Mouse (Mus musculus) neural tube, embryonic 12.5 days (tissue): ENCODE results near the gene Slco2a1. TPM values are rescaled to one million over a fixed set of nuclear protein-coding genes. Genes with fewer than 3 reads are reported as not detected.

Experiments used
- ATAC-seq: fragments of 200-750 bp; cut with Nextera tagmentation; 2 replicates; pipeline ENCODE4 v1.8.0; 2017; ENCODE audit warnings: low read depth, mild to moderate bottlenecking, moderate TSS enrichment, moderate library complexity; ENCODE audit not compliant: low FRiP score
- H3K27ac ChIP-seq: fragments of 300-500 bp; sonication (generic); 2 replicates; pipeline ENCODE4 v1.5.1; 2016
- H3K27me3 ChIP-seq: fragments of 300-500 bp; sonication (generic); replicated peaks from 2 replicates; pipeline ENCODE4 v1.6.1; 2016; ENCODE audit warnings: mild to moderate bottlenecking
- H3K36me3 ChIP-seq: fragments of 300-500 bp; sonication (generic); 2 replicates; pipeline ENCODE4 v1.6.1; 2016; ENCODE audit warnings: mild to moderate bottlenecking
- H3K4me1 ChIP-seq: fragments of 300-500 bp; sonication (generic); 2 replicates; pipeline ENCODE4 v1.6.1; 2016
- H3K4me2 ChIP-seq: fragments of 300-500 bp; sonication (generic); replicated peaks from 2 replicates; pipeline ENCODE4 v1.6.1; 2016; ENCODE audit warnings: mild to moderate bottlenecking
- H3K4me3 ChIP-seq: fragments of 300-500 bp; sonication (generic); 2 replicates; pipeline ENCODE4 v1.5.1; 2016
- H3K9ac ChIP-seq: fragments of 300-500 bp; sonication (generic); 2 replicates; pipeline ENCODE4 v1.6.1; 2016; ENCODE audit warnings: mild to moderate bottlenecking
- H3K9me3 ChIP-seq: fragments of 300-500 bp; sonication (generic); 2 replicates; pipeline ENCODE4 v1.6.1; 2016; ENCODE audit warnings: mild to moderate bottlenecking
- WGBS: fragments of 180-500 bp; shearing (Covaris S2); methylation state at CpG from one replicate; pipeline ENCODE4 v1.1.7; 2016; 5-methylcytosine and 5-hydroxymethylcytosine counted together
- polyA plus RNA-seq: library from polyadenylated mRNA; unstranded; fragments of >200 nt; fragmentation: Nextera tagmentation; extraction: Ambion mirVana; gene quantifications from 2 replicates; pipeline ENCODE4 v1.2.1, GENCODE M21; 2016

Slco2a1 gene
- polyA plus RNA-seq, 1 experiment from 2014 or later, result 0.86 TPM

GRCm38 (mm10) chr9:102972393-102973050 is 16.0 kb upstream of the Slco2a1 start:
- Histone ChIP-seq H3K4me1 (peaks cover 4% of the 10 kb centered on the region; the same call in 1 of the 2 replicates), H3K27ac (no peak overlapping the region), H3K4me2 (no peak overlapping the region), H3K36me3 (no peaks in the 10 kb centered on the region), H3K27me3 (no peaks in the 10 kb centered on the region), H3K9me3 (no peaks in the 10 kb centered on the region), H3K4me3 (no peak overlapping the region), H3K9ac (no peak overlapping the region)
- 85% methylated on average over 2 of the region's 2 CpGs for WGBS
- no peak for ATAC-seq

GRCm38 (mm10) chr9:102975887-102976286 is 12.6 kb upstream of the Slco2a1 start:
- no peak overlapping the region for H3K4me2 ChIP-seq
- no peaks in the 10 kb centered on the region for H3K27me3 ChIP-seq
- no peaks in the 10 kb centered on the region for H3K9me3 ChIP-seq
- ATAC-seq, result no peak
- H3K36me3 ChIP-seq, result no peaks in the 10 kb centered on the region
- no peak overlapping the region for H3K27ac ChIP-seq
- 72% methylated on average over 2 of the region's 2 CpGs for WGBS
- no peak overlapping the region for H3K9ac ChIP-seq
- no peak overlapping the region for H3K4me3 ChIP-seq
- peaks cover 4% of the 10 kb centered on the region; the same call in 1 of the 2 replicates for H3K4me1 ChIP-seq

GRCm38 (mm10) chr9:102977090-102977489 is 11.4 kb upstream of the Slco2a1 start:
- ATAC-seq, result no peak
- no peaks in the 10 kb centered on the region for H3K27me3 ChIP-seq
- no peak overlapping the region for H3K27ac ChIP-seq
- H3K9ac ChIP-seq, result no peak overlapping the region
- no peaks in the 10 kb centered on the region for H3K9me3 ChIP-seq
- H3K4me1 ChIP-seq, result peaks cover 4% of the 10 kb centered on the region; the same call in 1 of the 2 replicates
- no peak overlapping the region for H3K4me2 ChIP-seq
- no peaks in the 10 kb centered on the region for H3K36me3 ChIP-seq
- H3K4me3 ChIP-seq, result no peak overlapping the region
- WGBS, result 100% methylated on average over 1 of the region's 1 CpGs

DNA sequence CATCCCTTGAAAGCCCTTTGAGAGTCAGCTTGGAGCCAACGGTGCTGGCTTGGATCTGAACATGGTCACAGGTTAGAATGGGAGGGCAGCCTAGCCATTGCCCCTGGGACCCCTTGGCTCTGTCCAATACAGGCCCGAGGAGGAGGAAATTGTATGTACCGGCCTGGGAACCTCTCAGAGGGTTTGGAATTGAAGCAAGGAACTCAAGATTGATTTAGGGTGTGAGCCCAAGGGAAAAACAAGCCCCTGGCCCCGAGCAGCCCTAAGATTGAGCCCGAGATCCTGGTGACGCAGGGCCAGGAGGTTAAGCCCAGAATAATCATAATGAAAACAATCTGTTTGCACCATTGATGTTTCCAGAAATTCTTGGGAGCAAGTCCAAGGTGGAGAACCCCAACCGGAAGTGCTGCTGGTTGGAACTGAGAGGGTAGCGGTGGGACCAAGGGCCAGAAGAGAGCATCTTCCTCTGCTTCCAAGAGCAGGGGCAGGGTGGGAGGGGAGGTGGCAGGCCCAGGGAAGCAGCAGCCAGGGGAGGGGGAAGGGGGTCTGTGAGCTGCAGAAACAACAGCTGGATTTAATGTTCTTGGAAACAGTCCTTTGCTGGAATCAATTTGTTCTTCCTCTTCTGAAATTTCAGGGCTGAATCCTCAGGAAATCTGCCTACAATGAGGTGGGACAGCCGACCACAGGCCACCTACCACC is 10.6 kb upstream of the Slco2a1 start:
- Histone ChIP-seq H3K27me3 (no peaks in the 10 kb centered on the region), H3K9ac (no peak overlapping the region), H3K27ac (no peak overlapping the region), H3K4me3 (no peak overlapping the region), H3K9me3 (no peaks in the 10 kb centered on the region), H3K36me3 (no peaks in the 10 kb centered on the region), H3K4me2 (no peak overlapping the region), H3K4me1 (peaks cover 4% of the 10 kb centered on the region; the same call in 1 of the 2 replicates)
- no peak for ATAC-seq
- 65% methylated on average over 9 of the region's 9 CpGs for WGBS

DNA sequence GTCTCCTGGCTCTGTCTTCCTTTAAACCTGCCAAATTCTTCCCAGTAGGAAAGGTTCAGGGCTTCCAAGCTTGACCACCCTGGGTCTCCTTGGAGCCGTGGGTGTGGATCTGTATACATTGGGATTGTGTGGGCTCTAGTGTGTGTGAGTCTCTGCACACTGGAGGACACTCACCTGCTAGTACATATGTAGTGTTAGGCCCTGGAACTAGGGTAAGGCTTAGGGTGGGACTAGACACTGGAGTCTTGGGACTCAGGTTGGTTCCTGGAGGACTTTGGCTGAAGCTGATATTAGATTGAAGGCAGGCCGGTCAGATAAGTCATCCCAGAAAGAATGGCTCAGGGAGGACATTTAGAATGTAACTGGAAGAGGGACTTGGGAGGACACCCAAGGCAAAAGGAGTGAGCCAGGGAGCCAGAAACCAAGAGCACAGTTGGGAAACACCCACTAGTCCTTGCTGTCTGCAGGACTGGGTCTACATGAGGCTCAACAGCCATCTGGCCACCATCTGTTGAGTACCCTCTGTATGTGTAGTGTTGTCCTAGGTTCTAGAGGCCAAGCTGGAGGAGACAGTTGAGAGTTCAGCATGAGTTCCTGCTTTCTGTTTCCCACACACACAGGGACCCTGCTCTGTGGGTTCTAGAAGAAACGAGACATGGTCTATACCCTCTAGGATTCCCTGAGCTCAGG is 9.4 kb upstream of the Slco2a1 start:
- no peak for ATAC-seq
- no peak overlapping the region for H3K4me2 ChIP-seq
- no peak overlapping the region for H3K4me3 ChIP-seq
- no peak overlapping the region for H3K27ac ChIP-seq
- H3K9ac ChIP-seq, result no peak overlapping the region
- H3K9me3 ChIP-seq, result no peaks in the 10 kb centered on the region
- WGBS, result 85% methylated on average over 3 of the region's 3 CpGs
- no peaks in the 10 kb centered on the region for H3K27me3 ChIP-seq
- no peaks in the 10 kb centered on the region for H3K36me3 ChIP-seq
- no peaks in the 10 kb centered on the region for H3K4me1 ChIP-seq

GRCm38 (mm10) chr9:102979956-102980355 is 8.6 kb upstream of the Slco2a1 start:
- no peak for ATAC-seq
- no peak overlapping the region for H3K4me3 ChIP-seq
- WGBS, result 45% methylated on average over 10 of the region's 10 CpGs
- no peak overlapping the region for H3K27ac ChIP-seq
- H3K9ac ChIP-seq, result no peak overlapping the region
- no peaks in the 10 kb centered on the region for H3K9me3 ChIP-seq
- H3K27me3 ChIP-seq, result no peaks in the 10 kb centered on the region
- H3K4me1 ChIP-seq, result no peaks in the 10 kb centered on the region
- no peak overlapping the region for H3K4me2 ChIP-seq
- no peaks in the 10 kb centered on the region for H3K36me3 ChIP-seq

DNA sequence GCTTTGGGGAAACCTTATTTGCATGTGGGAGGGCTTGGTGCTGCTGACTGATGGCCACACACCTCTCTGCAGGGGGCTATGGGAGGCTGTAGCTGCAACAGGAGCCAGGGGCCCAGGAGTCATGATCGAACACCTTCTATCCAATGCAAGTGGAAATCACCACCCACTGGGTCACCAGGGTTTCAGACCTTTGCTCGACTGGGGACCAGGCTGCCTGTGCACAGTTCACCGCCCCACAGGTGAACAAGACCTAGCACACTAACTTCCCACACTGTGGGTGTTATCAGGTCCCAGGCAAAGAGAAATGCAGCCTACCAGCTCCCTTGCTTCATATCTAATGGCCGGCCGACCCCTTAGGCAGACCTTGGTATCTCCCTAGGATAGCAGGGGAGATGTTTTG is 8.1 kb upstream of the Slco2a1 start:
- H3K9me3 ChIP-seq, result no peaks in the 10 kb centered on the region
- H3K4me2 ChIP-seq, result no peak overlapping the region
- no peaks in the 10 kb centered on the region for H3K4me1 ChIP-seq
- H3K4me3 ChIP-seq, result no peak overlapping the region
- 92% methylated on average over 5 of the region's 5 CpGs for WGBS
- H3K36me3 ChIP-seq, result no peaks in the 10 kb centered on the region
- H3K27ac ChIP-seq, result no peak overlapping the region
- ATAC-seq, result no peak
- no peak overlapping the region for H3K9ac ChIP-seq
- no peaks in the 10 kb centered on the region for H3K27me3 ChIP-seq

DNA sequence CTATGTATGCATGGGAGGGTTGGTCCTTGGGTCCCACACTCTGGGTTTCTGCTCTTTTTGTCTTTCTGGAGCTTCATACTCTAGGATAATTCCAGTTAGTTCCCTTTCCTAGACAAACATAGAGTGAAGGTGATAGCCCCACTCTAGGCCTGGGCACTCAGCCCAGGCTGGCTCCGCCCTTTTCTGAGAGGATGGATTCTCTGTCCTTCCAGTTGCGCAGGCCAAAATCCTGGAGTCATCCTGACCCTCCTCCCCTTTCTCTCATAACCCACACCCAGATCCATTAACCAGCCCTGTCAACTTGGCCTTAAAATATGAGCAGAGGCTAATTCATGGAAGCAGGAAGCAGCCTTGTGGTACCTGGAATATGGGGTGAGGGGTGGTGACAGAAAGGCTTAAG is 6.7 kb upstream of the Slco2a1 start:
- H3K4me3 ChIP-seq, result no peak overlapping the region
- no peak overlapping the region for H3K4me2 ChIP-seq
- no peak for ATAC-seq
- H3K9ac ChIP-seq, result no peak overlapping the region
- H3K9me3 ChIP-seq, result no peaks in the 10 kb centered on the region
- H3K4me1 ChIP-seq, result no peaks in the 10 kb centered on the region
- H3K27me3 ChIP-seq, result no peaks in the 10 kb centered on the region
- no peak overlapping the region for H3K27ac ChIP-seq
- WGBS, result 97% methylated on average over 2 of the region's 2 CpGs
- no peaks in the 10 kb centered on the region for H3K36me3 ChIP-seq

DNA sequence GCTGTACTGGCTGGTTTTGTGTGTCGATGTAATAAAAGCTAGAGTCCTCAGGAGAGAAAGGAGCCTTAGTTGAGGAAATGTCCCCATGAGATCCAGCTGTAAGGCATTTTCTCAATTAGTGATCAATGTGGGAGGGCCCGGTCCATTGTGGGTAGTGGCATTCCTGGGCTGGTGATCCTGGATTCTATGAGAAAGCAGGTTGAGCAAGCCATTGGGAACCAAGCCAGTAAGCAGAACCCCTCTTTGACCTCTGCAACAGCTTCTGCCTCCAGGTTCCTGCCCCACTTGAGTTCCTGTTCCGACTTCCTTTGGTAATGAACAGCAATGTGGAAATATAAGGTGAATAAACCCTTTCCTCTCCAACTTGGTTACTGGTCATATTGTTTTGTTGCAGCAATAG is 6.1 kb upstream of the Slco2a1 start:
- Histone ChIP-seq H3K9me3 (no peaks in the 10 kb centered on the region), H3K27me3 (no peaks in the 10 kb centered on the region), H3K4me3 (no peak overlapping the region), H3K27ac (no peak overlapping the region), H3K9ac (no peak overlapping the region), H3K4me1 (no peaks in the 10 kb centered on the region), H3K36me3 (no peaks in the 10 kb centered on the region), H3K4me2 (no peak overlapping the region)
- 84% methylated on average over 3 of the region's 3 CpGs for WGBS
- no peak for ATAC-seq

GRCm38 (mm10) chr9:102985111-102985510 is 3.4 kb upstream of the Slco2a1 start:
- ATAC-seq, result no peak
- Histone ChIP-seq H3K4me2 (no peak overlapping the region), H3K4me1 (peaks cover 2% of the 10 kb centered on the region; the same call in 1 of the 2 replicates), H3K27me3 (no peaks in the 10 kb centered on the region), H3K27ac (no peak overlapping the region), H3K9me3 (no peaks in the 10 kb centered on the region), H3K36me3 (no peaks in the 10 kb centered on the region), H3K9ac (no peak overlapping the region), H3K4me3 (no peak overlapping the region)
- WGBS, result 51% methylated on average over 1 of the region's 1 CpGs

DNA sequence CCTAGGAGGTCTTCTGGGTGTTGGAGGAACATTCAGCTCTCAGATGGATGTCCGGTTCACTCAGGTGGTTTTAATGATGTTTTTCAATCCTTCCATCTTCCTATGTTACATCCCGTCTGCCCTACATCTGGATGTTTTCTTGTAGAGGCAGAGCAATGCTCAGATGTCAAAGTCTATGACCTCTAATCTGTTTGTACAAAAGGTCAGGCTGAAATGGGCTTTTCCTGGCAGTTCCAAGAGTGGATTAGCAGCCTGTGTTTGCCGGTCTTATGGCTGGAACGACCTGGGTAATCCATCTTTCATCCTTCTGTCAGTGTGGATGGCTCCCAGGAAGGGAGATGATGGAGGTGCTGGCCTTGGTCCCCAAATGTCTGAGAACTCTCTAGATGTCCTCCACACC is 2.6 kb upstream of the Slco2a1 start:
- peaks cover 5% of the 10 kb centered on the region; the same call in 1 of the 2 replicates for H3K4me1 ChIP-seq
- 63% methylated on average over 4 of the region's 4 CpGs for WGBS
- H3K9me3 ChIP-seq, result no peaks in the 10 kb centered on the region
- H3K27ac ChIP-seq, result no peak overlapping the region
- H3K36me3 ChIP-seq, result no peaks in the 10 kb centered on the region
- no peaks in the 10 kb centered on the region for H3K27me3 ChIP-seq
- no peak overlapping the region for H3K9ac ChIP-seq
- no peak for ATAC-seq
- no peak overlapping the region for H3K4me3 ChIP-seq
- no peak overlapping the region for H3K4me2 ChIP-seq

- H3K9ac ChIP-seq, result no peak overlapping the region
Measured at GRCm38 (mm10) chr9:102990306-102991133, 2.0 kb downstream of the Slco2a1 start.

More at GRCm38 (mm10) chr9:102990306-102991133, 2.0 kb downstream of the Slco2a1 start:
- Histone ChIP-seq H3K27me3 (no peaks in the 10 kb centered on the region), H3K4me2 (no peak overlapping the region), H3K4me1 (peaks cover 5% of the 10 kb centered on the region; the same call in 1 of the 2 replicates), H3K27ac (no peak overlapping the region), H3K4me3 (no peak overlapping the region), H3K36me3 (no peaks in the 10 kb centered on the region), H3K9me3 (no peaks in the 10 kb centered on the region)
- ATAC-seq, result no peak
- WGBS, result 55% methylated on average over 6 of the region's 6 CpGs
